Mouse (Mus musculus) frontal cortex, adult 2 months (tissue): ENCODE results near the gene Atg14. TPM values are rescaled to one million over a fixed set of nuclear protein-coding genes. Genes with fewer than 3 reads are reported as not detected.
A peak's percentile ranks its signal among the peaks of the same experiment; 100 is the strongest.
"Not testable (repeated sequence)": the region's sequence is repeated elsewhere in the genome, so short reads cannot be mapped to it uniquely, and the experiment has no call there.

Experiments
- DNase-seq, 2 experiments: peaks; one replicate each; pipeline ENCODE4 v3.0.0; 2022; ENCODE audit warnings: low spot score in 1 of 2; ENCODE audit errors: extremely low spot score in 1 of 2
- polyA plus RNA-seq: library from polyadenylated mRNA; depleted of rRNA; stranded (reverse); fragments of >200 nt; gene quantifications from 2 replicates; pipeline ENCODE4 v1.2.3, GENCODE M21; 2012; rRNA removed

Atg14 gene
- polyA plus RNA-seq, result 13.6 and 15.1 TPM in 2 replicates

DNA sequence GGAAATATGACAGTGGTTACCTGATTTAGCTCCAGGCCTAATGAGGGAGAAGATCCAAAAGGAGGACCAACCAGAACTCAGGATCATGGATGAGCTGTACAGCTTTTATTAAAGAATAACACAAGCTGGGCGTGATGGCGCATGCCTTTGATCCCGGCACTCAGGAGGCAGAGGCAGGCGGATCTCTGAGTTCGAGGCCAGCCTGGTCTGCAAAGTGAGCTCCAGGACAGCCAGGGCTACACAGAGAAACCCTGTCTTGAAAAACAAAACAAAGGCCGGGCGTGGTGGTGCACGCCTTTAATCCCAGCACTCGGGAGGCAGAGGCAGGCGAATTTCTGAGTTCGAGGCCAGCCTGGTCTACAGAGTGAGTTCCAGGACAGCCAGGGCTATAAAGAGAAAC is at the start of gene Atg14:
TSS of gene Atg14 (minus strand) at position 101 of the 400 bp plus-strand sequence.
- not testable (repeated sequence) for DNase-seq

GRCm38 (mm10) chr14:47618891-47619290 is 48.4 kb upstream of the Atg14 start:
- no peak for DNase-seq

DNA sequence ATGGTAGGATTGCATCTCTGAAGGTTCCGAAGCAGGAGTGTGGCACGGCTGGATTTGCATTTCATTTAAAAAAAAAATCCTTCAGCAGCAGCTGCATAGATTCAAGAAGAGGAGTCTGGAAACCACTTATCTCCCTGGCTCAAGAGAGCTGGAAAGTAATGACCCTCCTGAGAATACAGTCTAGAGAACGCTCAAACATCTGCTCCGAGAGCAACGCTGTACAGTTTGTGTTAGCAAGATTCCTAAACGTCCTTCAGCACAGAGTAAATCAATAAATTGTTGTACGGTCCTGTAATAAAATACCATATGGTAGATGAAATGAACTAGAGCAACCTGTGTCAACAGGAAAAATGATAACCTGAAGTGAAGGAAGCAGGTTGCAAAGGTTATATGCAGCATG is 42.8 kb upstream of the Atg14 start:
- DNase-seq, result no peak

DNA sequence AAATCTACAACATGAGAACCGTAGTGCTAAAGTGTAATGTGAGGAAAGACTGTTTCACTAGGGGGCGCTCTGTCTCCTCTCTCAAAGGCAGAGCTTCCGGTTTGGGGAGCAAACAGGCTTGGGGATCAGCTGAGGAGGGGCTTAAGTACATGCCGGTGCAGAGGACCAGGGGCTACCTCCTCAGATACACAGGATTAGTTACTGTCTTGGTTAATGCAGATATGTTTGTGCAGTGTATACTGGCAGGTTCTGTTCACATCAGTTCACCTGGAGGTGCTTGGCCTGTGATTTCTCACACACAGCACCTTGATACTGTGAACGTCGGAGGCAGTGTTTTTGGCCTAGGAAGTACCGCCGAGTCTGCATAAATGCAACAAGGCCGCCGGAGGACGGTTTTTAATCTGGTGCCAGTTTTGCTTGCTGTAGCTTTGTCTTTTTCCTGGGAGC is 27.5 kb upstream of the Atg14 start:
- DNase-seq, result peak; percentile 34 to 90

DNA sequence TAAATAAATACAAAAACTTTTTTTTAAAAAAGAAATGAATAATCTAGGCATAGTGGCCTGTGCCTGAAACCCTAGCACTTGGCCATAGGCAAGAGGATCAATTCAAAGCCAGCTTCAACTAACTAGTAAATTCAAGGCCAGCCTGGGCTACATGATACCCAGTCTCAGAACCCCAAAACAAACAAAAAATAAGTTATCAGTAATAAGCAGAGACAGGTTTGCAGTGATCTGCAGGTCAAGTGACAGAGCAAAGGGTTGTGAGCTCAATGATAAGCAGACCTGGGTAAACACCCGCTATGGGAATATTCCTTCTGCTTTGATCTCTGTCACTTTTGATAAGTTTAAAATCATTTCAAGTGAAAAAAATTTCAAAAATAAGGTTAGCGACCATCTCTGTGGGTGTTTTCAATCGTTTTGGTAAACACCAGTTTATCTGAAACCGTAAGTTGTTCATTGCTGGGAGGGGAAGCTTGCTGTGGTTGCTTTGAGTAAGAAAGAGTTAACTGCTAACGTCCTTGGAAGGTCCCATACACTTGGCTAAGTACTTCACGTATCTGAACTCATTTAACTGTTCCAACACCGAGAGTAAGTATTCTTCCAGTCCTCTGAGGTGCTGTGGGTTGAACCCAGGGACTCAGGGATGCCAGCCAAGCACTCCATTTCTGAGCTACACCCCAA is 24.1 kb upstream of the Atg14 start:
- no peak for DNase-seq

GRCm38 (mm10) chr14:47590391-47590975 is 20.0 kb upstream of the Atg14 start:
- DNase-seq, result peak; percentile 21 to 56

- DNase-seq, result no peak
Measured at GRCm38 (mm10) chr14:47589444-47589843, 19.0 kb upstream of the Atg14 start.

DNA sequence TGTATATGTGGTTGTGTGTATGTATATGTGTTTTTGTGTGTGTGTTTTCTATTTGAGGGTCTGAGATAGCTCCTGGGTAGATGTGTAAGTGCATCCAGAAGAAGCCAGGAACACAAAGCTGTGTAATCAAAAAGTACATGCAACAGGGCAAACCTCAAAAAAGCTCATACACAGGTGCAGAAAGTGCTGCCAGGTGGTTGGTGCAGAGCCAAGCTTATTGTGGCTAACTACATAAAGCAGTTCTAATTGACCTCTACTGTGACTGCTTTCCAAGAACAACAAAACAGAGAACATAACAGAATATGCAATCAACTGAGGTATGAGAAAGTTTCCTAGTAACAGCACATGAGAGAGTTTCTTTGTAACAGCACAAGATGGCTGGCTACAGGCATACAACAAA is 13.9 kb upstream of the Atg14 start:
- no peak for DNase-seq

GRCm38 (mm10) chr14:47581681-47582080 is 11.2 kb upstream of the Atg14 start:
- peak in 1 of 2 experiments; percentile 56 for DNase-seq

GRCm38 (mm10) chr14:47581280-47581679 is 10.8 kb upstream of the Atg14 start:
- DNase-seq, result no peak

DNA sequence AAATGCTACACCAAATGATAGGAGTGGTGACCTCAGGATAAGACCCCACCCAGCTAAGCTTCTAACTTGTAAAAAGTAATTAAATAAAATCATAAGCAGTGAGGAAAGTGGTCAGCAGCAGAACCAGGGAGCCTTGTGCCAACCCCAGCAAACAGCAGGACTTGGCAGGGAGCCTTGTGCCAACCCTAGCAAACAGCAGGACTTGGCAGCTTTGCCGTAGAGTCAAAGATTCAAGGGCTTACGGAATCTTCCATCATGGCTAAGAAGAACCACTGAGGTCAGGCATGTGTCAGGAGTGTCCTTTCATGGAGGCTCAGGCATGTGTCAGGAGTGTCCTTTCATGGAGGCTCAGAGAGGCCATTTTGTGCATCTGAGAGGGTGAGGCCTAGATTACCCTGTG is 7.6 kb upstream of the Atg14 start:
- DNase-seq, result peak in 1 of 2 experiments; percentile 11

DNA sequence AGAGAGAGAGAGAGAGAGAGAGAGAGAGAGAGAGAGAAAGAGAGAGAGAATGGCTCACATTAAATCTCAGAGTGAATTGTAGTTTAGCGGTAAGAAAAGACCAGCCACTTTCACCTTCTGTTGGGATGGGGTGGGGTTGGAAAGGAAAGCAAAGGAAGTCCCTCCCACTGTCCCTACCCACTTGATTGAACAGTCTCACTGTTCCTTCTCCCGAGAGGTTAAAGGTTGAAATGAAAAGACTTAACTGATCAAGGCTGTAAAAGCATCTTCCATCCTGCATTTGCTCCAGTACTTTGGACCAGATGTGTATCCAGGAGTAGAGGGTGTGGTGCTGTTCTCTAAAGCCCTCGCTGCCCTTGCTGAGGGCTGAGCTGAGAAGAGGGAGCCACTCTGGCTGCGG is 6.2 kb upstream of the Atg14 start:
- no peak for DNase-seq

DNA sequence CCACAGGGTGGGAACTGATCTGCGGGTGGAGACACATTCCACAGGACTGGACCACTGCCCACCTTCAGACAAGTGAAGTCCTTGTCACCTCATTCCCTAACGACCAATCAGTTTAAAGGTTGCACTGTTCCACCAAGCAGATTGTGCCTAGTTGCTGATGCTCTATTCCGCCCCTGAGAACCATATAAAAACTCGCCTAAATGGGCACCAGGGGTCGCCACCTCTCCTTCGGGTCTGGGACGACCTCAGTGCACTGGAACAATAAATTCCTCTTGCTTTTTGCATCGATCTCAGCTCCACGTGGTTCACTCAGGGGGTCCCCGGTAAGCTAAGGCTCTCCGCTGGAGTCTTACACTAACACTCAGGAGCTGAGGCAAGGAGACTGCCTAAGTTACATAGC is 4.3 kb upstream of the Atg14 start:
- no peak for DNase-seq

DNA sequence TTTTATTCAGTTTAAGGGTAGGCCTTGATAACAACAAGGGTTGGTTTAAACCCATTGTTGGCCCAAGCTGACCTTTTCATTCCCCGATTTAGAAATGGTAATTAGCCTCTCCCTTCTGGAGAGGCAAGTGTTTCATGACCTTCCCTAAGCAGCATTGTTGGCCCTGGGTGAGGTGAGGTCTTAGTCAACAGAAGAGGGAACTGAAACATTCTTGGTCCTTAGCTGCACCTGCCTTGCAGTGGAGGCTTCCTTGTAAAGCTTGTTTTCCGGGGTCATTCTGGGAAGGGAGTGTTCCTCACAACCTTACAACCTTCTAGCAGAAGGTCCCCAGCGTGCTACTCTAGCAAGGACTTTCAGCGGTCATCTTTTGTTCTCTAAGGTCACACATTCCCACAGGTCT is 2.3 kb upstream of the Atg14 start:
- DNase-seq, result no peak

- DNase-seq, result peak; percentile 94 to 99
Measured at GRCm38 (mm10) chr14:47567962-47568652, 2.3 kb downstream of the Atg14 start.

- no peak for DNase-seq
Measured at GRCm38 (mm10) chr14:47563106-47563505, 7.3 kb downstream of the Atg14 start.

DNA sequence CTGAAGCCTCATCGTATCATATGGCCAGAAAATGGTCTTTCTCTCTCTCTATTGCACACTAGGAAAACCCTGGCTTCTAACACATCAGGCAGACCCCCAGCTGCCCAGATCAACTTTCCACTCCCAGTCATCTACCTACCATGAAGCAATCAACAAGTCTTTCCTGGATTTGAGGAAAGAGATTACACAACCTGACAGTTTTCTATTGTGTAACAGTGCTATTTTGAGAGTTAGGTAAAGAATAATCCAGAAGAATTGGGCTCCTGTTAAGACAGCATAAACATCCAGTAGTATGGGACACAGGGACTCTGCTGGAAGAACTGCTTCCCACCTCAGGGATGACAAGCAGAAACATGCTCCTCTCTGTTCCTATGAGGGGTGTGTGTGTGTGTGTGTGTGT is 7.9 kb downstream of the Atg14 start:
- DNase-seq, result no peak

GRCm38 (mm10) chr14:47560714-47561113 is 9.7 kb downstream of the Atg14 start:
- no peak for DNase-seq

GRCm38 (mm10) chr14:47555225-47555624 is 15.2 kb downstream of the Atg14 start:
- no peak for DNase-seq

- no peak for DNase-seq
Measured at GRCm38 (mm10) chr14:47554236-47554635, 16.2 kb downstream of the Atg14 start.

- DNase-seq, result no peak
Measured at GRCm38 (mm10) chr14:47553380-47553779, 17.1 kb downstream of the Atg14 start.

GRCm38 (mm10) chr14:47551668-47552067 is 18.8 kb downstream of the Atg14 start:
- no peak for DNase-seq
